Mouse (Mus musculus): ENCODE measurements at regions not wholly inside any gene's neighbourhood (a gene's known extent, or its start where the extent isn't known, plus 50 kb on each side); places are given as distances from the start of the nearest gene placed in this dataset.

DNA sequence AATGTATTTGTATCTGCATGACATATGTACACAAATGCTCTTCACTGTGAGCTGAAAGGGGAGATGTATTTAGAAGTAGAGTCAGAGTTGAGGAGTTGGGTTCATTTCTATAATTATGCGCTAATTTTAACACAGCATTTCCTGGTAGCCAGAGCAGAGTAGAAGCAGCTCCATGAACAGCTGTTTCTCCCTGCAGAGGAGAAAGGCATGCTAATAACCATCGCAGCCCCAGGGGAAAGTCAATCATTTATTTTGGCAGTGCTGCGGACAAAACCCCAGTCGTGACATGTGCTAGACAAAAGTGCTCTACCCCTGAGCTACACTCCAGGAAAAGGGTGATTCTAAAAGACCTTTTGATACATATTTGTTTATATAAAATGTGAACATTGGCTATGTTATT lies 565.7 kb upstream of the Vstm2b start:
- Histone ChIP-seq H3K4me1 (ENCODE audit: control insufficient read depth, insufficient read depth, low read length) (no peaks in the 10 kb centered on the region), H3K4me2 (replicated peaks; ENCODE audit: low read depth, low read length, severe bottlenecking) (no peak overlapping the region), H3K27ac (replicated peaks; ENCODE audit: low read depth, low read length) (no peak overlapping the region), H3K36me3 (ENCODE audit: control insufficient read depth, insufficient read depth, low read length) (no peaks in the 10 kb centered on the region), H3K27me3 (ENCODE audit: control insufficient read depth, insufficient read depth, low read length) (no peaks in the 10 kb centered on the region), H3K4me3 (replicated peaks; ENCODE audit: low read length) (no peak overlapping the region), H3K9ac (ENCODE audit: low read depth, low read length, severe bottlenecking) (no peak overlapping the region), H3K9me3 (ENCODE audit: control insufficient read depth, low read length) (no peaks in the 10 kb centered on the region)
- peak; percentile 52 for DNase-seq (ENCODE audit: low spot score)
- TF ChIP-seq POLR2A (IDR thresholded peaks at IDR 0.05; ENCODE audit: borderline replicate concordance, extremely low read depth, insufficient read depth, insufficient read length) = no peak
- peak; percentile 47; the same call in 1 of the 2 replicates for ATAC-seq (ENCODE audit: low FRiP score, low read depth)
- WGBS = 33% methylated on average over 4 of the region's 4 CpGs

DNA sequence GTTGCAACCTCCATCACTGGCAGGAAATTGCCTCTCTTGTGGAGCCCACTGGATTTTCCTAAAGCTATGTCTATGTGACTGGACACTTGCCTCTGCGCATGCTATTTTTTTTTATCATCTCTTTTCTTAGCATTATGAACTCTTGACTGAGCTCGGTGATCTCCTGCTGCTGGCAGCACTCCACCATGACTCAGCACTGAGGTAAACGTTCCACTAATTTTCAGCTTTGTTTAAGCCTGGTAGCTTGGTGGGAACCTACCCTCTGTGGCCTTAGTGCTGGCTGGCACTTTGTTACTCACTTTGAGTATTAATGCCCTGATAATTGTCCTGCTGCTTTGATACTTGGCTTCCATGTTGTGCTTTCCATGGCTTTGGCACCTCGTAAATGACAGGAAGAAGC lies 545.8 kb upstream of the Vstm2b start:
- ATAC-seq (ENCODE audit: low FRiP score, low read depth) = no peak
- Histone ChIP-seq H3K9ac (ENCODE audit: low read depth, low read length, severe bottlenecking) (no peak overlapping the region), H3K9me3 (ENCODE audit: control insufficient read depth, low read length) (no peaks in the 10 kb centered on the region), H3K36me3 (ENCODE audit: control insufficient read depth, insufficient read depth, low read length) (no peaks in the 10 kb centered on the region), H3K4me1 (ENCODE audit: control insufficient read depth, insufficient read depth, low read length) (no peaks in the 10 kb centered on the region), H3K4me2 (replicated peaks; ENCODE audit: low read depth, low read length, severe bottlenecking) (no peak overlapping the region), H3K27me3 (ENCODE audit: control insufficient read depth, insufficient read depth, low read length) (no peaks in the 10 kb centered on the region), H3K4me3 (replicated peaks; ENCODE audit: low read length) (no peak overlapping the region), H3K27ac (replicated peaks; ENCODE audit: low read depth, low read length) (no peak overlapping the region)
- WGBS = 61% methylated on average over 4 of the region's 4 CpGs
- no peak for DNase-seq (ENCODE audit: low spot score)
- TF ChIP-seq POLR2A (IDR thresholded peaks at IDR 0.05; ENCODE audit: borderline replicate concordance, extremely low read depth, insufficient read depth, insufficient read length) = no peak

DNA sequence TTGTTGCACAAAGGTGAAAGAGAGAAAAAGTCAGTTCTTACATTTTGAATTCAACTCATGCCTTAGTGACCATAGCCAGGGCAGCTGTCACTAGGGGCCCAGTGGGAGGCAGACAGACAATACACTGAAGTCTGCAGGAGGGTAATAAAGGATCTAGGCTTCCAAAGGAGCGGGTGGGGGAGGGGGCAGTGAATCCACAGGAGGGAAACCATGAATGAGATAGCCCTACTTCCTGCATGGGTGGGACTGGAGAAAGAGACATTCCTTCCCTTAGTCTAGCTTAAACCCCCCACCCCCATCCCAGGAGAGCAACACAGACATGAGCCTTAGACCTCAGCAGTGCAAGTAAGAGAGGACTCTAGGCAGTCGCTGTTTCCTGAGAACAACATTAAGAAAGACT lies 535.4 kb upstream of the Vstm2b start:
- 17% methylated on average over 2 of the region's 2 CpGs for WGBS
- DNase-seq (ENCODE audit: low spot score) = no peak
- Histone ChIP-seq H3K9me3 (ENCODE audit: control insufficient read depth, low read length) (no peaks in the 10 kb centered on the region; the same call in 1 of the 2 replicates), H3K36me3 (ENCODE audit: control insufficient read depth, insufficient read depth, low read length) (no peaks in the 10 kb centered on the region), H3K27ac (replicated peaks; ENCODE audit: low read depth, low read length) (no peak overlapping the region), H3K4me2 (replicated peaks; ENCODE audit: low read depth, low read length, severe bottlenecking) (no peak overlapping the region), H3K4me1 (ENCODE audit: control insufficient read depth, insufficient read depth, low read length) (no peaks in the 10 kb centered on the region), H3K9ac (ENCODE audit: low read depth, low read length, severe bottlenecking) (no peak overlapping the region), H3K4me3 (replicated peaks; ENCODE audit: low read length) (no peak overlapping the region), H3K27me3 (ENCODE audit: control insufficient read depth, insufficient read depth, low read length) (no peaks in the 10 kb centered on the region)
- no peak for ATAC-seq (ENCODE audit: low FRiP score, low read depth)
- no peak for TF ChIP-seq POLR2A (IDR thresholded peaks at IDR 0.05; ENCODE audit: borderline replicate concordance, extremely low read depth, insufficient read depth, insufficient read length)

DNA sequence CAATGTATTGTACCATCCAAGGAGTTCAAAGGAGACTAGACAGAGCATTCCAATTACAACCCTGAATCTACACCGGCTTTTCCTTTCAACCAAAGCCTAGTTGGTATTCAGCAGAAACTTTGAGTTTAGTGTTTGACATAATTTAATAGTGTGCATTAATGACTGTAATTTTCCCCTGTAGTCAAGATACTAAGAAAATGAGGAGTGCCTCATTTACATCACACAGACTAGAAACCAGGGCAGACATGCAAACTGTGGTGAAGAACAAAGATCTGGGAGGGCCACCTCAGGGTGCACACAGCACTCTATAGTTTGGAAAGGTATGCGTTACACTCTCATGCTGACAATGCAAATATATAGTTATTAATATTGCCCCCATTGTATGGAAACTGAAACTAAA lies 525.4 kb upstream of the Vstm2b start:
- Histone ChIP-seq H3K9me3 (ENCODE audit: control insufficient read depth, low read length) (no peaks in the 10 kb centered on the region), H3K4me3 (replicated peaks; ENCODE audit: low read length) (no peak overlapping the region), H3K36me3 (ENCODE audit: control insufficient read depth, insufficient read depth, low read length) (no peaks in the 10 kb centered on the region), H3K4me2 (replicated peaks; ENCODE audit: low read depth, low read length, severe bottlenecking) (no peak overlapping the region), H3K9ac (ENCODE audit: low read depth, low read length, severe bottlenecking) (no peak overlapping the region), H3K27me3 (ENCODE audit: control insufficient read depth, insufficient read depth, low read length) (no peaks in the 10 kb centered on the region), H3K4me1 (ENCODE audit: control insufficient read depth, insufficient read depth, low read length) (no peaks in the 10 kb centered on the region), H3K27ac (replicated peaks; ENCODE audit: low read depth, low read length) (no peak overlapping the region)
- no peak for DNase-seq (ENCODE audit: low spot score)
- ATAC-seq (ENCODE audit: low FRiP score, low read depth) = no peak
- WGBS = 91% methylated on average over 2 of the region's 2 CpGs
- TF ChIP-seq POLR2A (IDR thresholded peaks at IDR 0.05; ENCODE audit: borderline replicate concordance, extremely low read depth, insufficient read depth, insufficient read length) = no peak

DNA sequence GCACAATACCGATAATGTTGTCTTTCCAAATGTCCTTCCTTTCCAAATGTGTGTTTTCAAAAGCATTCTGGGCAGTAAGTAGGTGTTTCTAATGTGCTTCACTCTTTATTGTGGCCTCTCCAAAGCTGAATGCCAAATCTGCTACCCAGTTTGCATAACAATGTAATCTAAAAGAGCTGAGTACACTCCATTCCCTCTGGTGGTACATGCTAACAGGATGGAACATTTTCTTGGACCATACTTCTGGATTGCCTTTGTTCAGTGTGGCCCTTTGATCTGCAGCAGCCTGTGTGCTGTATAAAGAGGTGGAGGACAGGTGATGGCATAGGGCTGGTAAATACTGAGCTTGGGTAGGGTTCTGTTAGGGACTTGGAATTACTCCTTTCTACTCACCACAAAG lies 520.3 kb upstream of the Vstm2b start:
- TF ChIP-seq POLR2A (IDR thresholded peaks at IDR 0.05; ENCODE audit: borderline replicate concordance, extremely low read depth, insufficient read depth, insufficient read length) = no peak
- H3K27ac ChIP-seq (replicated peaks; ENCODE audit: low read depth, low read length) = no peak overlapping the region
- no peak overlapping the region for H3K4me2 ChIP-seq (replicated peaks; ENCODE audit: low read depth, low read length, severe bottlenecking)
- WGBS = 84% methylated on average over 1 of the region's 1 CpGs
- H3K4me1 ChIP-seq (ENCODE audit: control insufficient read depth, insufficient read depth, low read length) = no peaks in the 10 kb centered on the region
- H3K4me3 ChIP-seq (replicated peaks; ENCODE audit: low read length) = no peak overlapping the region
- H3K27me3 ChIP-seq (ENCODE audit: control insufficient read depth, insufficient read depth, low read length) = no peaks in the 10 kb centered on the region
- no peaks in the 10 kb centered on the region for H3K9me3 ChIP-seq (ENCODE audit: control insufficient read depth, low read length)
- no peak for ATAC-seq (ENCODE audit: low FRiP score, low read depth)
- no peaks in the 10 kb centered on the region for H3K36me3 ChIP-seq (ENCODE audit: control insufficient read depth, insufficient read depth, low read length)
- DNase-seq (ENCODE audit: low spot score) = no peak
- H3K9ac ChIP-seq (ENCODE audit: low read depth, low read length, severe bottlenecking) = no peak overlapping the region

DNA sequence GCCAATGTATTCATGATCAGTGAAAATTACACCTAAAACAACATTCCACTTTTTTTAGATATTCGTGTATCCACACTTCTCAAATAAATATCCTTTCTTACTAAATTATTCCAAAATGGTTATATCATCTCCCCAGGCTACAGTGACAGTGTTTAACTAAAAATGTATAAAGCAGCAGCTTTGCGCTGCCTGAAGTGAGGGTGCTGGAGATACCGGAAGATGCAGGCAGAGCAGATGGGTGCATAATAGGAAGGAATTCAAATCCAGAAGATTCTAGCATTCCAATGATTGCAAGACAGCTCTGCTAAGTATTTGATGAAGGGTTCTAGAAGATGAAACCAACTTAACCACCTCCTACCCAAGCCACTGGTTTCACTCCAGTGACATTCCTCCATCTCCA lies 516.9 kb upstream of the Vstm2b start:
- H3K9me3 ChIP-seq (ENCODE audit: control insufficient read depth, low read length) = no peaks in the 10 kb centered on the region
- no peak overlapping the region for H3K4me2 ChIP-seq (replicated peaks; ENCODE audit: low read depth, low read length, severe bottlenecking)
- no peak overlapping the region for H3K9ac ChIP-seq (ENCODE audit: low read depth, low read length, severe bottlenecking)
- ATAC-seq (ENCODE audit: low FRiP score, low read depth) (no peak), DNase-seq (ENCODE audit: low spot score) (no peak)
- no peaks in the 10 kb centered on the region for H3K4me1 ChIP-seq (ENCODE audit: control insufficient read depth, insufficient read depth, low read length)
- 86% methylated on average over 3 of the region's 3 CpGs for WGBS
- no peak overlapping the region for H3K27ac ChIP-seq (replicated peaks; ENCODE audit: low read depth, low read length)
- no peak for TF ChIP-seq POLR2A (IDR thresholded peaks at IDR 0.05; ENCODE audit: borderline replicate concordance, extremely low read depth, insufficient read depth, insufficient read length)
- no peak overlapping the region for H3K4me3 ChIP-seq (replicated peaks; ENCODE audit: low read length)
- H3K27me3 ChIP-seq (ENCODE audit: control insufficient read depth, insufficient read depth, low read length) = no peaks in the 10 kb centered on the region
- no peaks in the 10 kb centered on the region for H3K36me3 ChIP-seq (ENCODE audit: control insufficient read depth, insufficient read depth, low read length)

Measured in limb, embryonic 14.5 days (tissue).